Mouse (Mus musculus) embryonic stem cell, embryonic (primary cell): ENCODE data around the gene Stard10.

Experiments
- CTCF ChIA-PET, 4 experiments: fragments of 300-600 bp in 2 of 4; fragments of 350-600 bp in 2 of 4; sonication (Branson Sonifier 250); formaldehyde crosslinking; loops; one replicate each; lab custom pipeline; 2022; ENCODE audit warnings: inconsistent platforms in 2 of 4; lab: Charles Lee
- POLR2A ChIA-PET, 4 experiments: fragments of 300-600 bp in 2 of 4; fragments of 350-600 bp in 2 of 4; sonication (Branson Sonifier 250); formaldehyde crosslinking; loops; one replicate each; lab custom pipeline; 2022; ENCODE audit warnings: antibody characterized with exemption in 4 of 4, inconsistent platforms in 1 of 4; lab: Charles Lee

Stard10 gene

GRCm38 (mm10) chr7:101367901-101368852 is 51.3 kb downstream of the Stard10 start:
- POLR2A ChIA-PET = interaction anchor here in 1 of 4 experiments (0.7 to 1.4 kb wide), 6 partner anchors 9 to 112 kb away, joined by 3 to 4 read pairs (median 3); no protein-coding TSS in a partner anchor

GRCm38 (mm10) chr7:101369666-101370065 is 52.8 kb downstream of the Stard10 start:
- POLR2A ChIA-PET = interaction anchor here in 1 of 4 experiments (1.8 kb wide), 1 partner anchor 58 kb away, joined by 5 read pairs; no protein-coding TSS in a partner anchor
- CTCF ChIA-PET = interaction anchor here in 3 of 4 experiments (0.6 to 3.1 kb wide), 5 partner anchors 27 to 309 kb away, joined by 3 to 18 read pairs (median 4); no protein-coding TSS in a partner anchor

More at GRCm38 (mm10) chr7:101367901-101368852, 51.3 kb downstream of the Stard10 start:
- CTCF ChIA-PET = interaction anchor here (0.5 to 3.1 kb wide), 27 partner anchors 9 to 394 kb away, joined by 3 to 18 read pairs (median 3); partner anchors contain the start of gene Gm45837 (in 1 of the 4)

GRCm38 (mm10) chr7:101373082-101373481 is 56.2 kb downstream of the Stard10 start:
- ChIA-PET POLR2A (no interaction called here), CTCF (interaction anchor here (0.7 to 2.2 kb wide), 10 partner anchors 9 to 312 kb away, joined by 3 to 12 read pairs (median 4); partner anchors contain the start of gene Stard10 (in 1 of the 4))

GRCm38 (mm10) chr7:101374155-101374554 is 57.3 kb downstream of the Stard10 start:
- POLR2A ChIA-PET = interaction anchor here in 2 of 4 experiments (0.6 to 1.1 kb wide), 2 partner anchors 30 to 266 kb away, joined by 3 to 5 read pairs; no protein-coding TSS in a partner anchor

GRCm38 (mm10) chr7:101376701-101377340 is 59.9 kb downstream of the Stard10 start:
- ChIA-PET POLR2A (interaction anchor here in 2 of 4 experiments (0.8 to 2.0 kb wide), 7 partner anchors 9 to 80 kb away, joined by 3 to 6 read pairs (median 4); no protein-coding TSS in a partner anchor), CTCF (interaction anchor here in 2 of 4 experiments (0.5 to 1.5 kb wide), 6 partner anchors 36 to 490 kb away, joined by 3 to 7 read pairs (median 4); no protein-coding TSS in a partner anchor)

More at GRCm38 (mm10) chr7:101374155-101374554, 57.3 kb downstream of the Stard10 start:
- CTCF ChIA-PET = interaction anchor here in 3 of 4 experiments (0.8 to 2.2 kb wide), 10 partner anchors 8 to 313 kb away, joined by 3 to 12 read pairs (median 5); partner anchors contain the start of gene Stard10 (in 1 of the 3)

GRCm38 (mm10) chr7:101377741-101378262 is 60.9 kb downstream of the Stard10 start:
- ChIA-PET CTCF (interaction anchor here in 2 of 4 experiments (0.7 to 1.5 kb wide), 4 partner anchors 50 to 469 kb away, joined by 3 to 8 read pairs (median 4); no protein-coding TSS in a partner anchor), POLR2A (interaction anchor here in 3 of 4 experiments (0.5 to 2.0 kb wide), 10 partner anchors 10 to 536 kb away, joined by 3 to 6 read pairs (median 4); no protein-coding TSS in a partner anchor)

GRCm38 (mm10) chr7:101378285-101378684 is 61.4 kb downstream of the Stard10 start:
- ChIA-PET POLR2A (interaction anchor here in 3 of 4 experiments (0.5 to 2.0 kb wide), 4 partner anchors 23 to 439 kb away, joined by 3 to 6 read pairs (median 4); no protein-coding TSS in a partner anchor), CTCF (interaction anchor here in 2 of 4 experiments (0.6 to 1.5 kb wide), 3 partner anchors 49 to 470 kb away, joined by 3 to 4 read pairs (median 3); no protein-coding TSS in a partner anchor)

- ChIA-PET POLR2A (no interaction called here), CTCF (interaction anchor here in 2 of 4 experiments (0.6 to 1.3 kb wide), 2 partner anchors 318 kb away, joined by 3 to 4 read pairs; no protein-coding TSS in a partner anchor)
These were observed 62.0 kb downstream of the Stard10 start for GRCm38 (mm10) chr7:101378796-101379465.

GRCm38 (mm10) chr7:101379732-101380131 is 62.8 kb downstream of the Stard10 start:
- CTCF ChIA-PET = interaction anchor here in 1 of 4 experiments (0.6 to 1.3 kb wide), 2 partner anchors 161 to 319 kb away, joined by 4 to 5 read pairs; no protein-coding TSS in a partner anchor
- POLR2A ChIA-PET = no interaction called here

- CTCF ChIA-PET = interaction anchor here in 1 of 4 experiments (1.4 kb wide), 1 partner anchor 8 kb away, joined by 4 read pairs; no protein-coding TSS in a partner anchor
These were observed 64.6 kb downstream of the Stard10 start for GRCm38 (mm10) chr7:101381512-101381911.

GRCm38 (mm10) chr7:101382378-101382777 is 65.5 kb downstream of the Stard10 start:
- POLR2A ChIA-PET = interaction anchor here in 3 of 4 experiments (0.6 to 1.8 kb wide), 5 partner anchors 12 to 86 kb away, joined by 3 to 6 read pairs (median 4); no protein-coding TSS in a partner anchor
- CTCF ChIA-PET = interaction anchor here in 3 of 4 experiments (0.6 to 1.5 kb wide), 4 partner anchors 9 to 848 kb away, joined by 3 to 6 read pairs (median 5); no protein-coding TSS in a partner anchor

More at GRCm38 (mm10) chr7:101381512-101381911, 64.6 kb downstream of the Stard10 start:
- POLR2A ChIA-PET = no interaction called here

GRCm38 (mm10) chr7:101383756-101384155 is 66.9 kb downstream of the Stard10 start:
- POLR2A ChIA-PET = interaction anchor here in 2 of 4 experiments (0.6 to 1.8 kb wide), 3 partner anchors 9 to 87 kb away, joined by 3 to 4 read pairs (median 3); no protein-coding TSS in a partner anchor
- CTCF ChIA-PET = interaction anchor here in 2 of 4 experiments (0.6 to 1.3 kb wide), 4 partner anchors 19 to 73 kb away, joined by 3 to 5 read pairs (median 3); no protein-coding TSS in a partner anchor

- ChIA-PET POLR2A (interaction anchor here in 2 of 4 experiments (0.8 to 1.4 kb wide), 4 partner anchors 8 to 826 kb away, joined by 3 to 7 read pairs (median 4); no protein-coding TSS in a partner anchor), CTCF (interaction anchor here in 1 of 4 experiments (1.0 kb wide), 1 partner anchor 28 kb away, joined by 5 read pairs; no protein-coding TSS in a partner anchor)
These were observed 68.0 kb downstream of the Stard10 start for GRCm38 (mm10) chr7:101384931-101385330.

GRCm38 (mm10) chr7:101385331-101385733 is 68.4 kb downstream of the Stard10 start:
- ChIA-PET CTCF (interaction anchor here in 3 of 4 experiments (0.6 to 1.0 kb wide), 3 partner anchors 12 to 27 kb away, joined by 3 to 9 read pairs (median 5); no protein-coding TSS in a partner anchor), POLR2A (interaction anchor here in 2 of 4 experiments (0.5 to 1.4 kb wide), 5 partner anchors 8 to 825 kb away, joined by 3 to 7 read pairs (median 4); no protein-coding TSS in a partner anchor)

GRCm38 (mm10) chr7:101385866-101386452 is 69.1 kb downstream of the Stard10 start:
- POLR2A ChIA-PET = interaction anchor here in 3 of 4 experiments (0.5 to 1.4 kb wide), 7 partner anchors 8 to 664 kb away, joined by 3 to 7 read pairs (median 4); no protein-coding TSS in a partner anchor
- CTCF ChIA-PET = interaction anchor here (0.6 to 1.0 kb wide), 6 partner anchors 8 to 268 kb away, joined by 3 to 9 read pairs (median 4); no protein-coding TSS in a partner anchor
